Mouse (Mus musculus): ENCODE data around the gene Scamp3.

GRCm38 (mm10) chr3:89199839-89200238 is 22.6 kb downstream of the Scamp3 start:
- TF ChIP-seq TAL1 (IDR thresholded peaks at IDR 0.05; ENCODE audit: low read length) (no peak), GATA1 (IDR thresholded peaks at IDR 0.05; ENCODE audit: low read length) (no peak)

Data from erythroblast, embryonic 14.5 days (primary cell).